Mouse (Mus musculus): Measurements from ENCODE around the gene Plagl1. TPM values are rescaled to one million over a fixed set of nuclear protein-coding genes. Genes with fewer than 3 reads are reported as not detected.

The Plagl1 gene
- polyA plus RNA-seq, 1 experiment from 2014 or later = 47.0 TPM

- Histone ChIP-seq H3K4me2 (replicated peaks) (no peak overlapping the region), H3K9ac (replicated peaks) (no peak overlapping the region), H3K36me3 (peaks cover 86% of the 10 kb centered on the region), H3K27ac (no peak overlapping the region), H3K4me3 (replicated peaks) (no peak overlapping the region), H3K4me1 (replicated peaks) (no peaks in the 10 kb centered on the region), H3K27me3 (no peaks in the 10 kb centered on the region), H3K9me3 (no peaks in the 10 kb centered on the region)
- ATAC-seq = no peak
- 92% methylated on average over 7 of the region's 7 CpGs for WGBS
These were observed 119.9 kb downstream of the Plagl1 start for GRCm38 (mm10) chr10:13180211-13180610.

Other genes with a start within 250 kb of the Plagl1 start
- gene Utrn, start 191.1 kb upstream of the Plagl1 start, polyA plus RNA-seq (2015; fragmentation: Nextera tagmentation; extraction: Ambion mirVana) = 21.9 and 23.6 TPM in 2 replicates
- gene Stx11, start 96.2 kb upstream of the Plagl1 start, polyA plus RNA-seq (2015; fragmentation: Nextera tagmentation; extraction: Ambion mirVana) = 0.88 and 1.2 TPM in 2 replicates
- gene Sf3b5, start 55.2 kb upstream of the Plagl1 start, polyA plus RNA-seq (2015; fragmentation: Nextera tagmentation; extraction: Ambion mirVana) = 27.1 and 28.1 TPM in 2 replicates
- not detected in 2 replicates for gene Zc2hc1b, start 117.5 kb downstream of the Plagl1 start, polyA plus RNA-seq (2015; fragmentation: Nextera tagmentation; extraction: Ambion mirVana)
- gene Ltv1, start 132.7 kb downstream of the Plagl1 start, polyA plus RNA-seq (2015; fragmentation: Nextera tagmentation; extraction: Ambion mirVana) = 38.0 and 46.7 TPM in 2 replicates

Data from midbrain, embryonic 13.5 days (tissue).